Mouse (Mus musculus) heart, postnatal 10 days (tissue): ENCODE measurements around the gene Ropn1. TPM values are rescaled to one million over a fixed set of nuclear protein-coding genes. Genes with fewer than 3 reads are reported as not detected.
A peak's percentile ranks its signal among the peaks of the same experiment; 100 is the strongest.
"Not testable (repeated sequence)": the region's sequence is repeated elsewhere in the genome, so short reads cannot be mapped to it uniquely, and the experiment has no call there.

ENCODE experiments used
- DNase-seq, 2 experiments: peaks; one replicate each; pipeline ENCODE4 v3.0.0; 2021
- intact Hi-C: fragments of 180-260 bp; cut with DNase I; formaldehyde crosslinking; loops from one replicate; pipeline ENCODE4 v1.15.1; 2025
- total RNA-seq, 2 experiments: library from RNA; stranded (reverse); gene quantifications; 2 replicates each; pipeline ENCODE4 v1.2.3; 2021

The Ropn1 gene
- total RNA-seq, 2 experiments from 2014 or later: not detected

- intact Hi-C loops: no loop called here
- DNase-seq: no peak
These were observed 40.2 kb downstream of the Ropn1 start for GRCm38 (mm10) chr16:34689879-34690278.

DNA sequence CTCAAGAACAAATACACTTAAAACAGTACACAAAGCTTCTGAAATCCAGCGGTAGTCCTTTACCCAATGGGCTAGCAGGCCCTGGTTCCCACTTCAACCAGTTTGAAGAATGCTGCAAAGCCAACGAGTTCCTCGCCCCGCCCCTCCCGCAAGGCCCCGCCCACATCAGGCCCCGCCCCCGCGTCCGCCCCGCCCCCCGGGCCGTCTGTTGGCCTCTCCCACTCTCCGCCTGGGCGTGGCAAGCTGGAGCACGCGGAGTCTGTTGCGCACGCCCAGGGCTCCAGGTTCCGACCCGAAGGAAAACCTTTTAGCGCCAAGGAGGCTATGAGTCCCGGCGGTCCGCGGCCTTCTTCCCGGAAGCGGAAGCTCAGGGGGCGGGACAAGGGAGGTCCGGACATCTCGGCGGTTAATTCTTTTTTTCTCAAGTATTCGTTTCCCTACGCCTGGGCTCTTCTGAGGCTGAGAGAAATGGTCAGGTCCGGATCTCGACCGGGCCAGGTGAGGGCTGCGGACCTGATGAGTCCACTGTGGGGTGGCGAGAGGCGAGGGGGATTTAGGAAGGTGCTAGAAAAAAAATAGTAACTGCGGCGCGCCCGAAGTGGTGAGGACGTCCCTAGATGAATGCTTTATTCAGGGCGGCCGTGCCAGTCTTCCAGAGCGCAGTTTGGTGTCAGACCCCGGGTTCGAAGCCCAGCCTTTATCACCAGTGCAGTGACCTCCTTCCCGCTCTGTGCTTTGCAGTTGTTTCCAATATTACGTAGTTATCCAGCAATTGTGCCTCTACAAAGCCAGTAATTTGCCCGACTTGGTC, 40.8 kb downstream of the Ropn1 start, which contains the start of gene Ccdc14:
Ccdc14 (plus strand) TSS at position 283 of the 811 bp plus-strand sequence.
- intact Hi-C loops: no loop called here
- DNase-seq: peak; percentile 88 to 94

DNA sequence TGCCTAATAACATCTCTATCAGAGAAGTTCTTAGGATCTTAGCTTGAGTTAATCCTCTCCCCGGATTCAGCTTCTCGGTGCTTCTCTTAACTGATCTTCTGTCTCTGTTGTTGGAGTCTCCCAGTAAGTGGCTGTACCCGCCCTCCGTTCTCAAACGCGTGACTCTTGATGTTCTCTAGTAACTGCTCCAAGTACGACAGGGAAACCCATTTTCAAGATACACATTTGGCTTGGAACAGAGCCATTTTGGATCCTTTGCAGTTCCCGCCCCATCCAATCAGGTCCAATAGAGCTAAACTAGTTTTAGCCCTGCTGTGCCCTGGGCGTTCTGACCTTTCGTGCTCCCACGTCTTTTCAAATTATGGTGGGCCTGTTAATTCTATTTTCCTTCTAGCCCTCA, 41.4 kb downstream of the Ropn1 start:
- intact Hi-C loops: no loop called here
- DNase-seq: peak; percentile 22 to 29

DNA sequence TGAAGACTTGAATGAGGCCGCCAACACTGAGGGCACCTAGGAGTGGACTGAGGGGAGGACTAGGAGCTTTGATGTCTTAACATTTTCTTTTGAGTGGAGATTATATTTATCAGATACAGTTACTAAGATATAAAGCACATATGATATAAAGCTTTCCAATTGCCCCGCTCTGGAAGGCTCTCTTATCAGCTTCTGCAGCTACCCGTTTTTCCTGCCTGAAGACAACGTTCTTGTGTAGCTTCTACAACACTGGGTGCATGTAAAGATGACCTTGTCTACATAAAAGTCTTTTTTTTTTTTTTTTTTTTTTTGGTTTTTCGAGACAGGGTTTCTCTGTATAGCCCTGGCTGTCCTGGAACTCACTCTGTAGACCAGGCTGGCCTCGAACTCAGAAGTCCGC, 44.8 kb downstream of the Ropn1 start:
- intact Hi-C loops: no loop called here
- no peak for DNase-seq

DNA sequence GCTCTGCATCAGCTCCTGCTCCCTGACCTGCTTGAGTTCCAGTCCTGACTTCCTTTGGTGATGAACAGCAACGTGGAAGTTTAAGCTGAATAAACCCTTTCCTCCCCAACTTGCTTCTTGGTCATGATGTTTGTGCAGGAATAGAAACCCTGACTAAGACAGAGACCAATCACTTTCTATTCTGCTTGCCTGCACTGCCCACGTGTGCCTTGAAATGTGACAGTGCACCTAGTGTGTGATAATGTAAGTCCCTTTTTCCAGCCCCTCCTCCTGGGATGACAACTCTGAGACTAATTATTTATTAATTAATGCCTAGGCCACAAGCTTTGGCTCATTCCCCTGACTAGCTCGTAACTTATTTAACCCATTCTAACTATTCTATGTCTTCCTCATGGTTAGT, 49.0 kb downstream of the Ropn1 start:
- DNase-seq, intact Hi-C loops: not testable (repeated sequence)

DNA sequence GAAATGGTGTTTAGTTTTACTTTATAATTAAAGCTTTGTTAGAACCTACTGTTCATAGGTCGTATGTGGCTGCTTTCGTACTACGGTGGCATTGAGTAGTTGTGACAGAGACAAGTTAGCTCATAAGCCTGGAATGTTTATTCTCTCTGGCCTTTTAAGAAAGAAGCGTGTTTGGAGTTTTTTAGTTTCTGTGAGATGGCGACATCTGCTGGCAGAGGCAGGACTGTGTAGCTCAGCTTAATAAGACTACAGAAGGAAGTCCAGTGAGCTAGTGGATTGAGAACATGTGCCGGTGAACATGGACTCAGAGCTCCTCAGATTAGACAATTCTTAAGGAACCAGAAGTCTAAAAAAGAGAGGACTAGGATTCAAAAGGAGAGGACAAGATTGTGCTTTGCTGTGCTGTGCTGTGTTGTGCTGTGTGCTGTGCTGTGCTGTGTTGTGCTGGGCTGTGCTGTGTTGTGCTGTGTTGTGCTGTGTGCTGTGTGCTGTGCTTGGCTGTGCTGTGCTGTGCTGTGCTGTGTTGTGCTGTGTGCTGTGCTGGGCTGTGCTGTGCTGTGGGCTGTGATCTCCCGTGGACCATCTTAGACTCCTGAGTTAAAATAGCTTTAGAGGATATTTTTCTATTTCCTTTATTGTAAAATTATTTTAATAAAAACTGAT, 50.6 kb downstream of the Ropn1 start:
- intact Hi-C loops: loop anchor here (1.0 to 5.0 kb wide), 4 partner anchors 33 to 508 kb away; no protein-coding TSS in a partner anchor
- peak; percentile 85 to 90 for DNase-seq

GRCm38 (mm10) chr16:34700828-34701216, 51.1 kb downstream of the Ropn1 start:
- DNase-seq: no peak
- intact Hi-C loops: loop anchor here (1.0 to 5.0 kb wide), 4 partner anchors 34 to 509 kb away; no protein-coding TSS in a partner anchor

GRCm38 (mm10) chr16:34706019-34706418, 56.3 kb downstream of the Ropn1 start:
- intact Hi-C loops: no loop called here
- no peak for DNase-seq

DNA sequence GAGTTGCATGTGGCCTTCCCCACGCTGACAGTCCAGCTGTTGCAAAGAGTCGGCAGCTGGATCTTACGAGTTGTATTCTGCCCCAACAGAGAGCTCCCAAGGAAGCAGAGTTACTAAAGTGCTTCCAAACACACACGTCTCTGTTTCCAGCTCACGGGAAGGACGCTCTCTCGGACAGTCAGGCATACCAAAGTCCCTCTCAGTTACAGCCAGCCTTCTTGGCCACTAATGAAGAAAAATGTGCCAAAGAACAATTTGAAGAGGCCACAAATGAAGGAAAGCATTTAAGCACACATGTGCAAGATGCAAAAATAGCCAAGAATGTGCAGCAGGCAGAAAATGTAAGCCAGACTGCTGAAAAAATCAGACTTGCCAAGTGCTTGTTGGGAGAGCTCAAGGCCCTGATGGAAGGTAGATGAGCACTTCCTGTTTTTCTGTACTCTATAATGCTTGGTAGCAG, 56.8 kb downstream of the Ropn1 start:
- intact Hi-C loops: no loop called here

DNA sequence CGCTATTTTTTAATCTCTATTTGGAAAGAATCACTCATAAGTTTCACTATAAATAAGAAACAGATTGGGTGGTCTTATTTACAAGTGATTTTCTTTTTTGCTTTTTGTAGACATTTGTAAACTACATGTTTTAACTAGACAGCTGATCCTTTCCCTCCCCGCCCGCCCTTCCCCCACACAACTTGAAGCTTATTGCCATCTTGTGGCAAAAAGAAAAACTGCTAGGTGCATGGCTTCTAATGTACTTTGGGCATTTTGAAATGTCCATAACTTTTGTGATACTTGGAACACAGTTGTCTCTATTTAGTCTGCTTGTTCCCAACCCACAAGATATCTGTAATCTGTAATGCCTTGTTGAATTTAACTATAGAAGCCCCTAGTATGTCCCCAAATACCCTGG, 61.8 kb downstream of the Ropn1 start:
- intact Hi-C loops: no loop called here
- DNase-seq: peak; percentile 9 to 24

More for the DNA sequence above, 56.8 kb downstream of the Ropn1 start:
- DNase-seq: peak; percentile 48 to 61

DNA sequence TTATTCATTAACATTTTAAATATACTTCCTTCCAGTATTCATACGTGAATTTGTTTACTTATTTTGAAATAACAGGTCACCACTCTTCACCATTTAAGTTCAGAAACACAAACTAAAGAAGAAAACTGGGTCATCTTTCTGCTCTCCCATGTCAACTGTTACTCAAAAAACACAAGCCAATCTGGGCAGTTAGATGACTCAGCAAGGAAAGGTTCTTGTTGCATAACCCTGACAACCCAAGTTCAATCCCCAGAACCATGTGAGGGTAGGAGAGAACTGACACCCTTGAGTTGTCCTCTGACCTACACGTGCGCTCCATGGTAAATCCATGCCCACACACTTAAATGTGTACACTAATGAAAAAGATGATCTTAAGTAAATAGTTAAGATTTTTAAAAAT, 75.4 kb downstream of the Ropn1 start:
- DNase-seq: no peak
- intact Hi-C loops: no loop called here

Other genes starting within 250 kb of the Ropn1 start
- 10 to 100 TPM; 30.7 to 35.7 TPM for gene Kalrn, start 76.4 kb upstream of the Ropn1 start, total RNA-seq
- gene Ccdc14, start 40.7 kb downstream of the Ropn1 start, total RNA-seq: 1 to 10 TPM; 3.8 to 5.3 TPM
- gene Mylk, start 95.3 kb downstream of the Ropn1 start, total RNA-seq: 10 to 100 TPM; 38.2 to 41.8 TPM